Mouse (Mus musculus): ENCODE data around the gene 4930544D05Rik.
A peak's percentile ranks its signal among the peaks of the same experiment; 100 is the strongest.

DNA sequence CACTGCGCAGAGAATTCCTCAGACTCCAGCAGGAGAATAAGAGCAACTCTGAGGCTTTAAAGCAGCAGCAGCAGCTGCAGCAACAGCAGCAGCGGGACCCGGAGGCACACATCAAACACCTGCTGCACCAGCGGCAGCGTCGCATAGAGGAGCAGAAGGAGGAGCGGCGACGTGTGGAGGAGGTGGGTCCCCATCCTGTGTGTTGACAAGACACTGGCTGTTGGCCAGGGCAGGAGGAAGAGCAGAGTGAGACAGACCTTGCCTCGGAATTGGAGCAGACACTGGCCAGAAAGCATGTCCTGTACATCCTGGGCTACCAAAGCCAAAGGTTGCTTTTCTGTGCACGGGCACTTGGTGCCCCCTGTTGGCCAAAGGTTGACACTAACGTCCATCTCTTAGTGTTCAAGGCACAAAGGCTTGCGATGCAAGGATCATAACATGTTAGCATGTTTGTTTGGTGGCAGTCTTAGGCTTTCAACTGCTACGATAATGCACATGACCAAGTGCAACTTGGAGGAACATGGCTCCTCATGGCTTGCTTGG, 10.6 kb upstream of the 4930544D05Rik start:
- peak; percentile 87 for TF ChIP-seq CTCF (IDR thresholded peaks at IDR 0.05; ENCODE audit: low read depth, low read length)
- TF ChIP-seq POLR2A (IDR thresholded peaks at IDR 0.05; ENCODE audit: extremely low read depth, insufficient read depth, low read length), result no peak

Data from liver, adult 2 months (tissue).